Mouse (Mus musculus): ENCODE results near the gene Krt5. TPM values are rescaled to one million over a fixed set of nuclear protein-coding genes. Genes with fewer than 3 reads are reported as not detected.

Gene Krt5
- total and polyA plus RNA-seq, 3 experiments: not detected

Small RNA genes within 50 kb of the gene (microRNA-seq; reads per million reads assigned to microRNA genes)
- gene Gm44323 (0 reads per million in 2 experiments), gene Gm44342 (0 reads per million in 2 experiments), gene Gm44383 (0 reads per million in 2 experiments)

Other genes with a start within 250 kb of the Krt5 start
- not detected for gene Krt81, start 249.1 kb downstream of the Krt5 start, total RNA-seq (2021)
- gene Krt81, start 249.1 kb downstream of the Krt5 start, polyA plus RNA-seq (2012; rRNA removed): not detected in 2 replicates
- gene Krt86, start 239.4 kb downstream of the Krt5 start, total RNA-seq (2021): not detected
- gene Krt86, start 239.4 kb downstream of the Krt5 start, polyA plus RNA-seq (2012; rRNA removed): not detected in 2 replicates
- not detected for gene Krt83, start 221.4 kb downstream of the Krt5 start, total RNA-seq (2021)
- gene Krt83, start 221.4 kb downstream of the Krt5 start, polyA plus RNA-seq (2012; rRNA removed): 0.12 TPM in 1 of 2 replicates, not detected in the other
- gene Gm49425, start 195.6 kb downstream of the Krt5 start, total RNA-seq (2021): not detected
- gene Gm49425, start 195.6 kb downstream of the Krt5 start, polyA plus RNA-seq (2012; rRNA removed): not detected in 2 replicates
- not detected for gene Krt84, start 180.1 kb downstream of the Krt5 start, total RNA-seq (2021)
- not detected in 2 replicates for gene Krt84, start 180.1 kb downstream of the Krt5 start, polyA plus RNA-seq (2012; rRNA removed)
- not detected for gene Krt82, start 162.2 kb downstream of the Krt5 start, total RNA-seq (2021)
- gene Krt82, start 162.2 kb downstream of the Krt5 start, polyA plus RNA-seq (2012; rRNA removed): not detected in 2 replicates
- not detected for gene Krt90, start 149.9 kb downstream of the Krt5 start, total RNA-seq (2021)
- not detected in 2 replicates for gene Krt90, start 149.9 kb downstream of the Krt5 start, polyA plus RNA-seq (2012; rRNA removed)
- gene Krt75, start 139.0 kb downstream of the Krt5 start, total RNA-seq (2021): not detected
- gene Krt75, start 139.0 kb downstream of the Krt5 start, polyA plus RNA-seq (2012; rRNA removed): not detected in 2 replicates
- not detected for gene Gm5414, start 84.7 kb downstream of the Krt5 start, total RNA-seq (2021)
- gene Gm5414, start 84.7 kb downstream of the Krt5 start, polyA plus RNA-seq (2012; rRNA removed): not detected in 2 replicates
- gene Gm5478, start 65.5 kb downstream of the Krt5 start, total RNA-seq (2021): not detected
- gene Gm5478, start 65.5 kb downstream of the Krt5 start, polyA plus RNA-seq (2012; rRNA removed): not detected in 2 replicates
- gene Krt6b, start 32.6 kb downstream of the Krt5 start, total RNA-seq (2021): not detected
- gene Krt6b, start 32.6 kb downstream of the Krt5 start, polyA plus RNA-seq (2012; rRNA removed): not detected in 2 replicates
- gene Krt6a, start 18.6 kb downstream of the Krt5 start, total RNA-seq (2021): not detected
- not detected in 2 replicates for gene Krt6a, start 18.6 kb downstream of the Krt5 start, polyA plus RNA-seq (2012; rRNA removed)
- not detected for gene Krt71, start 30.2 kb upstream of the Krt5 start, total RNA-seq (2021)
- not detected in 2 replicates for gene Krt71, start 30.2 kb upstream of the Krt5 start, polyA plus RNA-seq (2012; rRNA removed)
- not detected for gene Krt72, start 73.6 kb upstream of the Krt5 start, total RNA-seq (2021)
- not detected in 2 replicates for gene Krt72, start 73.6 kb upstream of the Krt5 start, polyA plus RNA-seq (2012; rRNA removed)
- not detected for gene Krt73, start 89.4 kb upstream of the Krt5 start, total RNA-seq (2021)
- gene Krt73, start 89.4 kb upstream of the Krt5 start, polyA plus RNA-seq (2012; rRNA removed): not detected in 2 replicates
- gene Krt2, start 105.3 kb upstream of the Krt5 start, total RNA-seq (2021): not detected
- gene Krt2, start 105.3 kb upstream of the Krt5 start, polyA plus RNA-seq (2012; rRNA removed): not detected in 2 replicates
- gene Krt1, start 137.9 kb upstream of the Krt5 start, total RNA-seq (2021): under 1 TPM; 0.10 to 0.17 TPM
- gene Krt1, start 137.9 kb upstream of the Krt5 start, polyA plus RNA-seq (2012; rRNA removed): 0.68 and 1.2 TPM in 2 replicates
- gene Krt77, start 156.8 kb upstream of the Krt5 start, total RNA-seq (2021): not detected
- not detected in 2 replicates for gene Krt77, start 156.8 kb upstream of the Krt5 start, polyA plus RNA-seq (2012; rRNA removed)
- gene Krt76, start 180.0 kb upstream of the Krt5 start, total RNA-seq (2021): not detected
- gene Krt76, start 180.0 kb upstream of the Krt5 start, polyA plus RNA-seq (2012; rRNA removed): not detected in 2 replicates
- not detected for gene Krt4, start 211.8 kb upstream of the Krt5 start, total RNA-seq (2021)
- 0.08 and 0.33 TPM in 2 replicates for gene Krt4, start 211.8 kb upstream of the Krt5 start, polyA plus RNA-seq (2012; rRNA removed)
- 1 to 10 TPM; 1.1 to 2.3 TPM for gene Krt79, start 227.4 kb upstream of the Krt5 start, total RNA-seq (2021)
- 0.26 and 1.8 TPM in 2 replicates for gene Krt79, start 227.4 kb upstream of the Krt5 start, polyA plus RNA-seq (2012; rRNA removed)
- gene Krt78, start 241.4 kb upstream of the Krt5 start, total RNA-seq (2021): not detected
- not detected in 2 replicates for gene Krt78, start 241.4 kb upstream of the Krt5 start, polyA plus RNA-seq (2012; rRNA removed)

All from adrenal gland, adult 2 months (tissue).